Mouse (Mus musculus): ENCODE data around the gene Dhrs7b. TPM values are rescaled to one million over a fixed set of nuclear protein-coding genes. Genes with fewer than 3 reads are reported as not detected.

The Dhrs7b gene
- polyA plus RNA-seq, 1 experiment = 0.26 TPM

GRCm38 (mm10) chr11:60836897-60837296, 6.5 kb downstream of the Dhrs7b start:
- peaks cover 12% of the 10 kb centered on the region for H3K4me1 ChIP-seq (ENCODE audit: control insufficient read depth)
- H3K27me3 ChIP-seq (ENCODE audit: control insufficient read depth) = no peaks in the 10 kb centered on the region
- TF ChIP-seq GATA1 (IDR thresholded peaks at IDR 0.05; ENCODE audit: low read length) (no peak), TAL1 (IDR thresholded peaks at IDR 0.05; ENCODE audit: low read length) (no peak)
- no peak overlapping the region for H3K4me3 ChIP-seq (replicated peaks)
- H3K36me3 ChIP-seq (ENCODE audit: control insufficient read depth) = peaks cover 23% of the 10 kb centered on the region
- no peaks in the 10 kb centered on the region for H3K9me3 ChIP-seq (ENCODE audit: control insufficient read depth, low read length)

GRCm38 (mm10) chr11:60837644-60838406, 7.4 kb downstream of the Dhrs7b start:
- TF ChIP-seq GATA1 (IDR thresholded peaks at IDR 0.05; ENCODE audit: low read length) (no peak), TAL1 (IDR thresholded peaks at IDR 0.05; ENCODE audit: low read length) (no peak)
- Histone ChIP-seq H3K27me3 (ENCODE audit: control insufficient read depth) (no peaks in the 10 kb centered on the region), H3K9me3 (ENCODE audit: control insufficient read depth, low read length) (no peaks in the 10 kb centered on the region), H3K36me3 (ENCODE audit: control insufficient read depth) (peaks cover 21% of the 10 kb centered on the region), H3K4me3 (replicated peaks) (no peak overlapping the region), H3K4me1 (ENCODE audit: control insufficient read depth) (peaks cover 8% of the 10 kb centered on the region)

- no peaks in the 10 kb centered on the region for H3K9me3 ChIP-seq (ENCODE audit: control insufficient read depth, low read length)
- H3K4me3 ChIP-seq (replicated peaks) = no peak overlapping the region
- TF ChIP-seq GATA1 (IDR thresholded peaks at IDR 0.05; ENCODE audit: low read length) (no peak), TAL1 (IDR thresholded peaks at IDR 0.05; ENCODE audit: low read length) (no peak; the same call in 2 of the 3 replicates)
- H3K36me3 ChIP-seq (ENCODE audit: control insufficient read depth) = peaks cover 42% of the 10 kb centered on the region
- peaks cover 3% of the 10 kb centered on the region; the same call in 1 of the 2 replicates for H3K4me1 ChIP-seq (ENCODE audit: control insufficient read depth)
- H3K27me3 ChIP-seq (ENCODE audit: control insufficient read depth) = no peaks in the 10 kb centered on the region
These were observed 11.2 kb downstream of the Dhrs7b start for GRCm38 (mm10) chr11:60841467-60842200.

GRCm38 (mm10) chr11:60843412-60843811, 13.0 kb downstream of the Dhrs7b start:
- Histone ChIP-seq H3K36me3 (ENCODE audit: control insufficient read depth) (peaks cover 47% of the 10 kb centered on the region), H3K4me1 (ENCODE audit: control insufficient read depth) (peaks cover 3% of the 10 kb centered on the region; the same call in 1 of the 2 replicates), H3K9me3 (ENCODE audit: control insufficient read depth, low read length) (no peaks in the 10 kb centered on the region), H3K4me3 (replicated peaks) (no peak overlapping the region), H3K27me3 (ENCODE audit: control insufficient read depth) (no peaks in the 10 kb centered on the region)
- TF ChIP-seq GATA1 (IDR thresholded peaks at IDR 0.05; ENCODE audit: low read length) (no peak), TAL1 (IDR thresholded peaks at IDR 0.05; ENCODE audit: low read length) (no peak)

- Histone ChIP-seq H3K4me1 (ENCODE audit: control insufficient read depth) (no peaks in the 10 kb centered on the region), H3K27me3 (ENCODE audit: control insufficient read depth) (no peaks in the 10 kb centered on the region), H3K4me3 (replicated peaks) (no peak overlapping the region), H3K9me3 (ENCODE audit: control insufficient read depth, low read length) (no peaks in the 10 kb centered on the region), H3K36me3 (ENCODE audit: control insufficient read depth) (peaks cover 60% of the 10 kb centered on the region)
- TF ChIP-seq TAL1 (IDR thresholded peaks at IDR 0.05; ENCODE audit: low read length) (no peak), GATA1 (IDR thresholded peaks at IDR 0.05; ENCODE audit: low read length) (no peak)
These were observed 15.0 kb downstream of the Dhrs7b start for GRCm38 (mm10) chr11:60845415-60845814.

- Histone ChIP-seq H3K4me1 (ENCODE audit: control insufficient read depth) (peaks cover under 1% of the 10 kb centered on the region), H3K27me3 (ENCODE audit: control insufficient read depth) (no peaks in the 10 kb centered on the region), H3K9me3 (ENCODE audit: control insufficient read depth, low read length) (no peaks in the 10 kb centered on the region), H3K36me3 (ENCODE audit: control insufficient read depth) (peaks cover 89% of the 10 kb centered on the region), H3K4me3 (replicated peaks) (no peak overlapping the region)
- TF ChIP-seq GATA1 (IDR thresholded peaks at IDR 0.05; ENCODE audit: low read length) (no peak), TAL1 (IDR thresholded peaks at IDR 0.05; ENCODE audit: low read length) (no peak)
These were observed 26.2 kb downstream of the Dhrs7b start for GRCm38 (mm10) chr11:60856587-60856986.

- TF ChIP-seq TAL1 (IDR thresholded peaks at IDR 0.05; ENCODE audit: low read length) (no peak), GATA1 (IDR thresholded peaks at IDR 0.05; ENCODE audit: low read length) (no peak)
- no peaks in the 10 kb centered on the region for H3K27me3 ChIP-seq (ENCODE audit: control insufficient read depth)
- peaks cover 93% of the 10 kb centered on the region for H3K36me3 ChIP-seq (ENCODE audit: control insufficient read depth)
- H3K4me1 ChIP-seq (ENCODE audit: control insufficient read depth) = peaks cover 7% of the 10 kb centered on the region
- no peaks in the 10 kb centered on the region for H3K9me3 ChIP-seq (ENCODE audit: control insufficient read depth, low read length)
- no peak overlapping the region for H3K4me3 ChIP-seq (replicated peaks)
These were observed 31.6 kb downstream of the Dhrs7b start for GRCm38 (mm10) chr11:60861993-60862392.

- Histone ChIP-seq H3K4me1 (ENCODE audit: control insufficient read depth) (peaks cover 9% of the 10 kb centered on the region), H3K27me3 (ENCODE audit: control insufficient read depth) (no peaks in the 10 kb centered on the region), H3K36me3 (ENCODE audit: control insufficient read depth) (peaks cover 92% of the 10 kb centered on the region), H3K9me3 (ENCODE audit: control insufficient read depth, low read length) (no peaks in the 10 kb centered on the region), H3K4me3 (replicated peaks) (no peak overlapping the region)
- TF ChIP-seq GATA1 (IDR thresholded peaks at IDR 0.05; ENCODE audit: low read length) = no peak
- TF ChIP-seq TAL1 (IDR thresholded peaks at IDR 0.05; ENCODE audit: low read length) = no peak
These were observed 32.8 kb downstream of the Dhrs7b start for GRCm38 (mm10) chr11:60863196-60863595.

- Histone ChIP-seq H3K4me1 (ENCODE audit: control insufficient read depth) (peaks cover 9% of the 10 kb centered on the region), H3K27me3 (ENCODE audit: control insufficient read depth) (no peaks in the 10 kb centered on the region), H3K4me3 (replicated peaks) (no peak overlapping the region), H3K36me3 (ENCODE audit: control insufficient read depth) (peaks cover 88% of the 10 kb centered on the region), H3K9me3 (ENCODE audit: control insufficient read depth, low read length) (no peaks in the 10 kb centered on the region)
- TF ChIP-seq TAL1 (IDR thresholded peaks at IDR 0.05; ENCODE audit: low read length) (no peak), GATA1 (IDR thresholded peaks at IDR 0.05; ENCODE audit: low read length) (no peak)
These were observed 33.7 kb downstream of the Dhrs7b start for GRCm38 (mm10) chr11:60864166-60864565.
